ENCODE assay signal across 26 mouse cellular contexts in the genomic region with DNA sequence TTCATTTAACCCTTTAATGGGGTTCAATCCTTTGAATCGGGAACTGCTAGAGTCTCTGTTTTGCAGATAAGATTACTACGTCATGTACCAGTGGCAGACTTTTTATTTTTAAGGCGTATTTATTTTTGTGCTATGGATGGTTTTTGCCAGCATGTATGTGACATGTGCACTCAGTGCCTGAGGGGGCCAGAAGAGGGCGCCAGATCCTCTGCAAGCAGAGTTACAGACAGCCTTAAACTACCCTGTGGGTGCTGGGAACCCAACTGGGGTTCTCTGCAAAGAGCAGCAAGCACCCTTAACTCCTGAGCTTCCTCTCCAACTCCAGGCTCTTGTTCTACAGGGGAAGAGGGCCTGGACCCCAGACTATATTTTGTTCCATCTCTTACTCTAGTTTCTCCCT. TPM values are rescaled to one million over a fixed set of nuclear protein-coding genes. Genes with fewer than 3 reads are reported as not detected.
DNase-seq lines count a peak whose midpoint lies in the region; ATAC-seq and TF ChIP-seq lines count a peak whose summit lies in the region.
"Had no signal": no experiment of that assay in that cellular context is flagged by ENCODE, and none has a peak within 500 bp of the region (broad histone marks: within the 10 kb centered on the region; RNA-seq: fewer than 3 reads in every experiment).

No protein-coding gene starts in this region.

- no peak for TF ChIP-seq POLR2A in testis, adult 2 months (IDR thresholded peaks at IDR 0.05; ENCODE audit: control insufficient read depth, low read depth, low read length)

- WGBS in hindbrain, postnatal 0 days = 94% methylated on average over 4 of the region's 4 CpGs
- WGBS in hindbrain, embryonic 16.5 days = 91% methylated on average over 4 of the region's 4 CpGs

- H3K4me1 ChIP-seq in hindbrain, postnatal 0 days (ENCODE audit: insufficient read depth, low read length) = no peaks in the 10 kb centered on the region
- no peaks in the 10 kb centered on the region for H3K4me1 ChIP-seq in hindbrain, embryonic 16.5 days (ENCODE audit: control insufficient read depth, insufficient read depth, low read depth, low read length)
- H3K4me1 ChIP-seq in testis, adult 2 months (ENCODE audit: control insufficient read depth, insufficient read depth, low read length) = no peaks in the 10 kb centered on the region
- H3K4me1 ChIP-seq: embryonic facial prominence, embryonic 13.5 days; hindbrain, embryonic 15.5 days; limb, embryonic 12.5 days; liver, embryonic 15.5 days; megakaryocyte, embryonic 14.5 days had no signal

- no peak overlapping the region for H3K4me3 ChIP-seq in hindbrain, postnatal 0 days (ENCODE audit: low read length)
- no peak overlapping the region for H3K4me3 ChIP-seq in hindbrain, embryonic 16.5 days (ENCODE audit: low read length)
- no peak overlapping the region for H3K4me3 ChIP-seq in testis, adult 2 months (ENCODE audit: control insufficient read depth, low read depth, low read length)
- H3K4me3 ChIP-seq: embryonic facial prominence, embryonic 13.5 days; heart, embryonic 15.5 days; hindbrain, embryonic 15.5 days; limb, embryonic 12.5 days; liver, embryonic 15.5 days; megakaryocyte, embryonic 14.5 days; neural tube, embryonic 13.5 days had no signal

- no peaks in the 10 kb centered on the region for H3K36me3 ChIP-seq in hindbrain, postnatal 0 days (ENCODE audit: insufficient read depth, low read length)
- H3K36me3 ChIP-seq in hindbrain, embryonic 16.5 days (ENCODE audit: control insufficient read depth, insufficient read depth, low read length) = no peaks in the 10 kb centered on the region
- H3K36me3 ChIP-seq in testis, adult 2 months (ENCODE audit: control insufficient read depth, insufficient read depth, low read length) = no peaks in the 10 kb centered on the region
- H3K36me3 ChIP-seq: embryonic facial prominence, embryonic 13.5 days; G1E; heart, embryonic 15.5 days; hindbrain, embryonic 15.5 days; limb, embryonic 12.5 days; liver, embryonic 15.5 days; neural tube, embryonic 13.5 days had no signal

- H3K27ac ChIP-seq in hindbrain, postnatal 0 days = no peak overlapping the region
- no peak overlapping the region for H3K27ac ChIP-seq in hindbrain, embryonic 16.5 days (ENCODE audit: low read depth, low read length)
- no peak overlapping the region for H3K27ac ChIP-seq in testis, adult 2 months (ENCODE audit: control insufficient read depth, insufficient read depth, low read depth, low read length)
- H3K27ac ChIP-seq: embryonic facial prominence, embryonic 13.5 days; heart, embryonic 15.5 days; hindbrain, embryonic 15.5 days; limb, embryonic 12.5 days; liver, embryonic 15.5 days had no signal

- H3K4me2 ChIP-seq in hindbrain, postnatal 0 days (ENCODE audit: low read depth, low read length) = no peak overlapping the region
- no peak overlapping the region for H3K4me2 ChIP-seq in hindbrain, embryonic 16.5 days (ENCODE audit: low read length)
- H3K4me2 ChIP-seq: embryonic facial prominence, embryonic 13.5 days; heart, embryonic 15.5 days; hindbrain, embryonic 15.5 days; limb, embryonic 12.5 days; liver, embryonic 15.5 days; neural tube, embryonic 13.5 days had no signal

- no peak for DNase-seq in hindbrain, postnatal 0 days (ENCODE audit: low spot score)
- DNase-seq in testis, postnatal 14 days (ENCODE audit: low spot score) = no peak
- DNase-seq in Patski (ENCODE audit: low read depth, low spot score) = no peak
- peak; percentile 45 for DNase-seq in testis, postnatal 10 days (ENCODE audit: low spot score)
- DNase-seq in spleen, postnatal 14 days (ENCODE audit: low spot score in 2 of 2) = no peak
- DNase-seq in frontal cortex, postnatal 14 days (ENCODE audit: low spot score in 2 of 2) = no peak
- DNase-seq: adrenal gland, adult 2 months; B cell, adult 2 months; gastrocnemius, postnatal 14 days; heart, postnatal 4 days; kidney, adult 18-20 months; kidney, postnatal 10 days; lung, postnatal 14 days; midbrain, embryonic 14.5 days; right cerebral cortex, adult 18-20 months had no signal

- TF ChIP-seq CTCF in hindbrain, postnatal 0 days (IDR thresholded peaks at IDR 0.05; ENCODE audit: low read depth) = 0 out of 2 replicates have a peak, but pooled peaks have one; percentile 9
- peak; percentile 55; the same call in 1 of the 2 replicates for TF ChIP-seq CTCF in testis, adult 2 months (IDR thresholded peaks at IDR 0.05; ENCODE audit: control insufficient read depth, insufficient read depth, insufficient replicate concordance, low read depth, low read length)
- TF ChIP-seq CTCF in Patski (IDR thresholded peaks at IDR 0.05) = peak; percentile 37

- in situ Hi-C loops in Patski (cut with MboI; ENCODE audit: low pct_unique_long_range_greater_than_20kb) = no loop called here

- POLR2A ChIA-PET in Patski (lab: Charles Lee) = no interaction called here

- no peaks in the 10 kb centered on the region for H3K27me3 ChIP-seq in hindbrain, postnatal 0 days (ENCODE audit: insufficient read depth, low read length)
- no peaks in the 10 kb centered on the region for H3K27me3 ChIP-seq in hindbrain, embryonic 16.5 days (replicated peaks; ENCODE audit: control insufficient read depth, insufficient read depth, low read length)
- no peaks in the 10 kb centered on the region for H3K27me3 ChIP-seq in testis, adult 2 months (ENCODE audit: control insufficient read depth, insufficient read depth, low read length)
- H3K27me3 ChIP-seq in Patski = no peaks in the 10 kb centered on the region
- H3K27me3 ChIP-seq: embryonic facial prominence, embryonic 13.5 days; heart, embryonic 15.5 days; hindbrain, embryonic 15.5 days; limb, embryonic 12.5 days; liver, embryonic 15.5 days; megakaryocyte, embryonic 14.5 days; neural tube, embryonic 13.5 days had no signal

- CTCF ChIA-PET in Patski (lab: Charles Lee) = interaction anchor here (0.7 kb wide), 1 partner anchor 16 kb away, joined by 4 read pairs; no protein-coding TSS in a partner anchor

- no peak for ATAC-seq in hindbrain, postnatal 0 days
- no peak for ATAC-seq in hindbrain, embryonic 16.5 days
- no peak for ATAC-seq in Patski
- ATAC-seq: forebrain, embryonic 14.5 days had no signal

- H3K9ac ChIP-seq in hindbrain, postnatal 0 days (replicated peaks; ENCODE audit: low read length) = no peak overlapping the region
- H3K9ac ChIP-seq in hindbrain, embryonic 16.5 days (ENCODE audit: low read depth, low read length) = no peak overlapping the region
- H3K9ac ChIP-seq: embryonic facial prominence, embryonic 13.5 days; heart, embryonic 15.5 days; hindbrain, embryonic 15.5 days; limb, embryonic 12.5 days; liver, embryonic 15.5 days; neural tube, embryonic 13.5 days had no signal

- H3K9me3 ChIP-seq in hindbrain, postnatal 0 days (ENCODE audit: low read length) = no peaks in the 10 kb centered on the region
- H3K9me3 ChIP-seq in hindbrain, embryonic 16.5 days (ENCODE audit: control insufficient read depth, low read length) = no peaks in the 10 kb centered on the region
- H3K9me3 ChIP-seq: G1E; heart, embryonic 15.5 days; hindbrain, embryonic 15.5 days; limb, embryonic 12.5 days; liver, embryonic 15.5 days; neural tube, embryonic 13.5 days had no signal

RNA-seq across cellular contexts. Expression of a gene that starts 23.2 kb away (rescaled TPM):
- total RNA-seq in hindbrain, postnatal 0 days (2014; rRNA removed) = 42.6 and 43.8 TPM in 2 replicates
- polyA plus RNA-seq in hindbrain, postnatal 0 days (2015; fragmentation: Nextera tagmentation; extraction: Ambion mirVana) = 50.3 TPM in 2 replicates
- 64.3 and 77.1 TPM in 2 replicates for polyA plus RNA-seq in hindbrain, embryonic 16.5 days (2015; fragmentation: Nextera tagmentation; extraction: Ambion mirVana)
- 3.6 and 4.2 TPM in 2 replicates for polyA plus RNA-seq in testis, adult 2 months (2012; rRNA removed)
- polyA plus RNA-seq in Patski (2021) = 0.33 TPM
- polyA plus RNA-seq: G1E had no signal
